Mouse (Mus musculus) adrenal gland, adult 8-10 months (tissue): Measurements from ENCODE around the gene Lbp. TPM values are rescaled to one million over a fixed set of nuclear protein-coding genes. Genes with fewer than 3 reads are reported as not detected.
A peak's percentile ranks its signal among the peaks of the same experiment; 100 is the strongest.

ENCODE experiments used
- DNase-seq: peaks from one replicate; pipeline ENCODE4 v3.0.0; 2022
- total RNA-seq, 4 experiments: library from RNA; stranded (reverse); gene quantifications; 2 replicates each; pipeline ENCODE4 v1.2.4; 2022

Gene Lbp
- total RNA-seq: 10 to 100 TPM; 17.7 to 53.5 (median 24.9) TPM

DNA sequence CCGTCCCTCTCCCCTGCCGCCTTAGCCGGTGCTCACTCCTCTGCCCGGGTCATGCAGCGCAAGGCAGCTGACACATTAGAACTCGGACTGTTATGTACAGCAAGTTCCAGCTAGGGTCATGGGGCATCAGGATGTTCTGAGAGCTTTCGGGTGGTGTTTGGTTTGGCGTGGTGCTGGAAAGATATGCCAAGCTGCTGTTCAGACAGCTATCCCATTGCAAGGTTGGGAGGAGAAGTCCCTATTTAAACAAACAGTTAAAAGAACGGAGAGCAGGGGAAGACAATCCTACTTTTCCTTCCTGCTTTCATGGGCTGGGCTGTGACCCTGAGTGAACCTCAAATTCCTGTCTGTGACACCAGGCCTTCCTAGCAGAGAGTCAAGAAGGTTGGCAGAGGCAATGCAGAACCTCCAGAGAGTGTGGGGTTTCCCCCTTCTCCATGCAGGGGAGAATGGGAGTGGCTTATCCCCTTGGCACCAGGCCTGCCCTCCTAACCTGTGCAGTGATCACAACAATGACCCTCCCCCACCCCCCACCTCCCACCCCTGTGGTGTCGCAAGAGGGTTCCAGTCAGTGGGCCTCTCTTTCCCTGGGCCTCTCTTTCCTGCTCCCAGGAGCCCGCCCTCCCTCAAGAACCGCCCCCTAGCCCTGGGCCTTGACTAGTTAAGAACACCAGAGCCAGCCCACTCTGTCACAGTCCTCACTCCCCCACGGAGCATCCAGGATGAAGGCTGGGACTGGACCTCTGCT lies at the start of gene Lbp:
Gene Lbp (plus strand): TSS at position 546 of the 748 bp plus-strand sequence.
- peak; percentile 40 for DNase-seq

DNA sequence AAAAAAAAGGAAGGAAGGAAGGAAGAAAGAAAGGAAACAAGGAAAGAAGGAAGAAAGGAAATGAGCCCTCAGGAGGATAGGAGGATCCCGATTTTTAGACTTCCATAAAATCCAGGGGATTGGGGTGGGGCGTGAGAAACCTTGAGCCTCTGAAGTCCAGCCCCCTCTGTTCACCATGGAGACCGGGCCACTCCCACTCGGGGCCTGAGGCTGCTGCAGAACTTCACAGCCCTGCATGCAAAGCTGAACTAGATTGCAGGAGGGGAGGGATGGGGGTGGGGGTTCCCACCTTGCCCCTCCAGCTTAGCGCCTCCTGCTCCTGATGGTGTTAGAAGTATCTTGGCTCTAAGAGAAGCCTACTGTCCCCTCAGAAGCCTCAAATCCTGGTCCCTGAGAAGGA lies 49.4 kb upstream of the Lbp start:
- DNase-seq: no peak

DNA sequence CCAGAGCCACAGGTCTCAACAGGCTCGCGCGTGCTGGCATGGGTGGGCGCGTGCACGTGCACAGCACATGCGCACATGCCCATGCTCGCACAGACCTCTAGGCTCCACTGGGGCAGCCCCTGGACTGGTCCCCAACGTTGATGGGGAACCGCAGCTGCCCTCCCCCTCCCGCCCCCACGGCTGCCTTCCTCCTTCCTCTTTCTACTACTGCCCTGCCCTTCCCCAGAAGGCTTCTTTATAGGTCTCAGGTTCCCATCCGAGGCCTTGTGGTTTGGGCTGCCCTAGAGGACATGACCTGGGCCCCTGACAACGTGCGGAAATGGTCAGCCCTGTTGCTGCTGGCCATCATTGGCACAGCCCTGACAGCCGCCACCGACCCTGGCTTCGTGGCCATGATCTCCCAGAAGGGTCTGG lies 48.3 kb upstream of the Lbp start, which contains the start of gene Bpi:
Gene Bpi (plus strand): TSS at position 90 of the 414 bp plus-strand sequence.
- DNase-seq: no peak

DNA sequence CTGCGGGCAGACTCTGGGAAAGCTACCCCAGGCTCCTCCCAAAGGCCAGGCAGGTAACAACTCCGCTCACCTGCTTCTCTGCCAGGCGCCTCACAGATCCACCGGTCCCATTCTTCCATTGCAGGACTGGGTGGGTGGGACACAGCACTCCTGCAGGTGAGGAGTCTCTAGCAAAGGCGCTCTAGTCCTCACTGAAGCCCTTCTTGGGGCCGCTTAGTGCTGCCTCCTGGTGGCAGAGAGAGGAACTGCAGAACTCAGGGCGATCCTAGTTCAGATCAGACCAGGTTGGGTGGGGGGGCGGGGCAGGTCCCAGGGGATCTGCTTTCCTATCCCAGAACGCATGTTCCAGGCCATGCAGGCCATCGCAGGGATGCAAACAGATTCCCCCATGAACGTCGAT lies 47.5 kb upstream of the Lbp start:
- peak; percentile 17 for DNase-seq

DNA sequence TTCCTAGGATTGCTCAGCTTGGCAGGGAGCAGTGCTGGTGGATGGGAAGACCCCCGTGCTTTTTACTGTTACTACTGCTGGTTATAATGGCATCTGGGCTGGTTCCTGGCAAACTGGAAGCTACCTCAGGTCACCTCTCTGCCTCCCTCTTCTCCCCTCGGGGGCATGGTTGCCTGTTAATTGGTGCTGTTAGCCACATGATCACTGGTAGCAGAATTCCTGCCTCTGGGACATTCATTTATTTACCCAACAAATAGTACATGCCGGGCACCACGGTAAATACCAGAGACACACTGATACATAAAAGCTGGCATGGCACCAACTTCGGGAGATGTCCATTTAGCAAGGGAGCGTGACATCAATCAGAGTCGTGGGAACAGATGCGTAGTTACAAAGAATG lies 46.8 kb upstream of the Lbp start:
- no peak for DNase-seq

DNA sequence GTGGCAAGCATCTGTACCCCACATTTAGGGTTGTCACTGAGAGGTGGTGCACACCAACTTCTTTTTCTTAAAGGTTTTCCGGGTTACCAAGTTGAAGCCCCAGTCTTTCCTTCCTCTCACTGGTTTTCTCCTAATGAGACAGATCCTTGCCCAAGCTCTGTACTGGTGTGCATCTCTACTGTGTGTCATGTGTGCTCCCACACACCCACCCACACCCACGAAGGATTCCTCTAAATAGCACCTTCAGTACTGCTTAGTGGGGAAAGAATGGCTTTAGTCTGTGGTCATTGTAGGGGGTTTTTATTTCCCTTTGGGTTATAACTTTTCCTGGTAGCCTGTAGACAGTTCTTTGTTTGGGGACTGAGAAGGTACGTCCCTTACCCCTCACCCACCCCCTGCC lies 41.4 kb upstream of the Lbp start:
- DNase-seq: no peak

DNA sequence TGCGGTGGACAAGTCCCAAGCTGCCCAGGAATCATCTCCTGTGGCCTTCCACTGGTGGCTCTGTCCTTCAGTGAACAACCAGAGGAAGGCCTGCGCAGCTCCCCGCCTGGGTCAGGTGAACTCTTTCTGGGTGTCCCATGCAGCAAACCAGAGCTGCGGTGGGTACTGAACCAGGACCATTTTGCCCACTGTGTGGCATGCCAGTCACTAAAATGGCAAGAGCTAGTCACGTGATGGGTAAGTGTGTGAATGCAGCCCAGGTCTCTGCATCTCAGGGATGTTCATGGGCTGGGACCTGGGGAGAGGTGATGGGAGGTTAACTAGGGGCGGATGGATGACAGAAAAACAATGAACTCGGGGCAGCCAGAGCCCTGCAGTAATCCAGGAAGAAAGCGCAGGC lies 36.3 kb upstream of the Lbp start:
- no peak for DNase-seq

DNA sequence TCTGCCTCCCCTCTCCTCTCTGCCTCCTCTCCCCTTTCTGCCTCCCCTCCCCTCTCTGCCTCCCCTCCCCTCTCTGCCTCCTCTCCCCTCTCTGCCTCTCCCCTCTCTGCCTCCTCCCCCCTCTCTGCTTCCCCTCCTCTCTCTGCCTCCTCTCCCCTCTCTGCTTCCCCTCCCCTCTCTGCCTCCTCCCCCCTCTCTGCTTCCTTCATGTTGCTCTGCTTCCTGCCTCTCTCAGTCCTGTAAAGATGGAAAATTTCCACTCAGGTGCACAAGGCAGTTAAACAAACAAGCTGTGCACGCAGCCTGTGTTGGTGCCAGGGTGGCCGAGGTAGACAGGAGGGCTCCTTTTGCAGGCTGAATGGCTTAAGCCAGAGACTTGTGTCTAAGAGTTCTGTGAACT lies 32.6 kb upstream of the Lbp start:
- no peak for DNase-seq

DNA sequence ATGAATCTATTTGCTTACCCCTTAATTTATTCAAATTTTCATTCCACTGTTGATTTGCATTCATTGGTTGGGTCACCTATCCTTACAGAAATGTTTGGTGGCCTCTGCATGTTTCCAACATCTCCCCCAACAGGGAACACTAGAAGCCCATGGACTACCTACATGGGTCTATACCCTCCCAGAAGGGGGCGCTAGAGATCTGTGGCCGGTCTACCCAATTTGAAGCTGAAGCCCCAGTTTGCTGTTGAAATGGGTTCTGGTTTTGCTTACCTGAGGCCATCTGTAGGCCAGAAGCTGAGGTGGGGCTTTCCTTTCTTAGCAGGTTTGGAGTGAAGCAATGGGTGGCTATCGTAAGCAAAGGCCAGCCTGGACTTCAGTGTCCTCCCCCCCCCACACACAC lies 30.9 kb upstream of the Lbp start:
- no peak for DNase-seq

DNA sequence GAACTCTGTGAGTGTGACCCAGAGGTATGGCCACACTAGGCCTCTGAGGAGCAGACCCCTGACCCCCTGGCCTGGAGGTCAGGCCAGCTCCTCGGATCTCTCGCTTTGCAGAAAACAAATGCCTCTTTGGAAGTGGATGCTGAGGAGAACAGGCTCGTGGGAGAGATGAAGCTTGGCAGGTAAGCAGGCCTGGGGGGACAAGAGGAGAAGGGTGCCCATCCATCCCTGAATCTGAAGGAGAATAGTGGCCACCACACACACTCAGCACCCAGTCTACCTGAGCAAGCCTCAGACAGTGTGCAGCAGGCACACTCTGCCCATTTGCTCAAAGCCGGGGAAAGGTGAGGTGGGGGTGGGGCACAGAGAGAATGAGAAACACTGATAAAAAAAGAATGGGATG lies 30.5 kb upstream of the Lbp start:
- DNase-seq: no peak

DNA sequence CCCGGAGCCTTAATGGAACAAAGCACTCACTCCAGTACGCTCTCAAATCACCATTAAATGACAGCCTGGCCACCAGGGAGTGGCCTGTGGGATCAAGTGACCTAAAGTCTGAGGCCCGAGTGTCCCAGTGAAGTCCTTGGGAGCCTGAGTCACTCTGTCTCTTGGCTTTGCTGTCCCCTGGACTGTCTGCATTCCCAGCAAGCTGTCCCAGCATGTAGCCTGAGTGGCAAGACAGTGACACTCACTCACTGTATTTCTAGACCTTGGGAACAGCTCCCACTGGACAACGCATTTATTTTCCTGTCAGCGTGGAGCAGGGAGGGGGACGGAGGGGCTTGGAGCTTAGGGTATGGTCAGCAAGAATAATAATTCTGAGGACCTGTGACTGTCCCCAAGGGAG lies 29.8 kb upstream of the Lbp start:
- peak; percentile 75 for DNase-seq

DNA sequence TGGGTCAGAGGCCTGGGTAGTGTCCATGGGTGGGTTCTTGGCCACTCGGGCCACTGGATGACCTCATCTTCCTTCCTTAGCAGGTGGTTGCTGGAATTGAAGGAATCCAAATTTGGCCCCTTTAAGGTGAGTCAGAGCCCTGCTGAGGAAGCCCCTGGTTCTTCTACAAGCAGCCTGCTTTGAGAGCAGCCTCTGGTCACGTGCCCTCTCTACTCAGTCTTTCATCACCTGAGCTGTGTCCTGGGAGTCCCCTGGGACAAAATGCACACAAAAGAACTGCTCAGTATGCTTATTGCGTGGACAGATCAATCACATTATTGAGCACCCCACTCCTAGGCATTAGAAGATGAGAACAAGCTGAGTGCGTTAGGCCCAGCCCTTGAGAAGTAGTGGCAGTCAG lies 29.4 kb upstream of the Lbp start:
- no peak for DNase-seq

DNA sequence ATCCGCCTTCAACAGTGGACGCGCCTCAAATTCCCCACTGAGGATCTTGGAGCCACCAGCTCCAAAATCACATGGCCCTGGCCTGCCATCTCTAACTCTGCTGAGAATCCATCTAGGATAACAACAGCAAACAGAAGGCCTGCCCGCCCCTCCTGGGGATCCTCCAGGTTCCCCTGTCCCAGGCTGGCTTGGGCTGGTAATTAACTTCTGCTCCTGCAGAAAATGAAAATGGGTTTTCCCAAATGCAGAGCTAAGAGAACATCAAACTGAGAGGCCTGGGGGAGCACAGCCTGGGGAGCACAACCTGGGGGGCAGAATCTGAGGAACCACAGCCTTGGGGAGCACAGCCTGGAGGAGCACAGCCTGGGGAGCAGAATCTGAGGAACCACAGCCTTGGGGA lies 26.6 kb upstream of the Lbp start:
- no peak for DNase-seq

DNA sequence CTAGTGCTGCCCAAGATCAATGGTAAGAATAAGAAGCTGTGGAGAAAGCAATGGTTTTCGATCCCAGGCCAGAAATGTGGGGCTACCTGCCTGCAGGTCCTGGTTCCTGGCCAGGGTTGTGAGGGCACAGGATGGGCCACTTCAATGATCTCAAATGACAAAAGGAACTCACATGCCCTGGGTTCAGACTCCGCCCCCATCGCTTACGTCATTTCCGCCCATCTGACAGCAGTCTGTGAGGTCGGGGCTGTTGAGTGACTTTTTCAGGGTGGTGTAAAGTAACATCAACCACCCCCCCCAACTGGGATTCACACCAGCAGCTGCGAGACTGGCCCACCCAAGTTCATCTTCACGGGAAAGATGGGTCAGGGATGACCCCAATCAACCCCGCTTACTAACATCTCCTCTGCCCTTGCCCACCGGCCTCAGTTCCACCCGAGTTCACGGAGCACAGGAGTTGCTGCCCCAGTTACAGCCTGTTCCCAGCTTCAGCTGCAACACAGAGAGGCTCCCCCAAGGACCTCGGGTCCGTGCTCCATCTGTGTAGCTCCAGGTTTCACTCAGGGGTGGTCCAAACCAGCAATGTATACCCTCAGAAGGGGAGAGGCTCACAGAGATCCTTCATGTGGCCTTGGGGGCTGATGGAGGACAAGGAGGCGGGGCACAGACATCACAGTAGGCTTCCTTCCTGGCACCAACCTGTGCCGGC lies 24.6 kb upstream of the Lbp start:
- DNase-seq: no peak

DNA sequence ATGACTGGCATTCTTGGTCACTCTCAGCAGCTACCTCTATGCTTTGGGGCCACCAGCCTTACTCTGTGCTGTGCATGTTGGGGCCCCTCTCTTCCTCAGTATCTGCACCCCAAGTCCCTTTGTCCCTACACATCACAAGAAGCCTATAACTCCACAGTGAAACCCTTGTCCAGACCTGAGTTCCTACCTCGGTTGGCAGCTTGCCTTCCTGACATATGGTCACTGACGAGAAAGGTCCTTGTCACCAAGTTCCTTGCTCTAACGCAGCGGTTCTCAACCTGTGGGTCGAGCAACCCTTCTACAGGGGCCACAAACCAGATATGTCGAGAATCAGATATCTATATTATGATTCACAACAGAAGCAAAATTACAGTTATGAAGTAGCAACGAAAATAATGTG lies 23.2 kb upstream of the Lbp start:
- DNase-seq: no peak

DNA sequence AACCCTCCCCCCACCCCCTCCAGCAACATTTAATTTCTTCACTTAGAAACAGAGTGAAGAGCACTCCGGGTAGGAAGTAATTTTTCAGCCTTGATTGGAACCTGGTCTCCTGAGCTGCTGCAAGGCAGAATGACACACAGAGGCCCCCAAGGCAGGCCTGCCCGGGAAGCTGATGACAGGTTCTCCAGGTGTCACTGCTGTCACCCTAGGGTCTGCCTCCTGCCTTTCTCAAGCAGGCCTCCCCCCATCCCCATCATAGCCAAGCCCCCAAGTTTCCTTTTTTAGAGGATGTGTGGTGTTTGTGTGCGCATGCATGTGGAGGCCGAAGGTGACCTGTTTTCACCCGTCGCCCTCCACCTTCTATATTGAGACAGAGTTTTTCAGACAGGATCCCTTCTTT lies 22.5 kb upstream of the Lbp start:
- no peak for DNase-seq

DNA sequence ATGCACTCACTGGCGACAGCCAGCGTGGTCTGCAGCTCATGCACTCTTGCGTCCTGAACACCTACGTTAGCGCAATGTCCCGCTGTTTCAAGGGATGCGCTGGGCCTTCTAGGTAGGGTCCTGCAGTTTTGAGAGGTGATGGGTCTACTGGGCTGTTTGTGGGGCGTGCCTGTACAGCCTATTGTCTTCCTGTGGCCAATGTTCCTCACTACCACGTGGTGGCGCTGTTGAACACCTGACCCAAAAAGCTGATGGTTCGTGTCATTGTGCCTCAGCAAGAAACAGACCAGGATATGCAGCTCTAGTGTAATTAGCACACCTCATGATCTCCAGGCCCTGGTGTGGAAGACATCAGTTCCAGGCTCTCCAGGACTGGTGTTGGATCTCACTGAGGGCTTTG lies 21.7 kb upstream of the Lbp start:
- peak; percentile 28 for DNase-seq

DNA sequence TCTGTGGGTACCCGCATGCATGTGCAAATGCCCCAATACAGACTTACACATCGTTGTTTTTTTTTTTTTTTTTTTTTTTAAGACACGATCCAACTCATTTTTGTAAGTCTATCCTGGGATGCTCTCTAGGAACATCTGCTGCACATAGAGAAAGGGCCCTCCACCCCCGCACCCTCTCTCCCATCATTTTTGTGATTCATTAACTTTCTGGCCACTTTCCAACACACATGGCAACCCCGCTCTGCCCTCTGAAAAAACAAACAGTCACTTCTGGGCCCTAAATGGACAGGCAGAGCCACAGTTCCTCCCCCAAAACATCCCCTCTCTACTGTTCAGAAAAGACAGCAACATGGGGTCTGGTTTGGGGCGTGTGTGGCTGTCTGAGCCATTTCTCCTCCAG lies 20.6 kb upstream of the Lbp start:
- no peak for DNase-seq

DNA sequence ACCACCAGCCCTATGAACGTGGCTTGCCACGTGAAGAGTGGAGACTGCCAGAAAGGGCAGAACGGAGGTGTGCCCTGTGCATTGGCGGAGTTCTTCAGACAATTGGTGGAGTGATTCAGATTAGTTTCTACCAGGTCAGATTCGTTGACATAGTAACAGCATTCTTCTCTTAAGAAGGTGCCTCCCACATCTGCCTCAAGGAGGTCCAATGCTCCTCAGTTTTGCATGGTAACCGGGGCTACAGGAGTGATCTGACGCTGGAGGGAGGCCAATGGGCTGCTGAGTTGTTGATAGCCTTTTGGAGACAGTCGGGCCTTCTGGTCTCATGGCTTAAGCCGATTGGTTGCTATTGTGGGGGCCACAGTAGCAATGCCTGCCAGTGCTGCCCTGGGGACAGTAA lies 10.6 kb upstream of the Lbp start:
- no peak for DNase-seq

DNA sequence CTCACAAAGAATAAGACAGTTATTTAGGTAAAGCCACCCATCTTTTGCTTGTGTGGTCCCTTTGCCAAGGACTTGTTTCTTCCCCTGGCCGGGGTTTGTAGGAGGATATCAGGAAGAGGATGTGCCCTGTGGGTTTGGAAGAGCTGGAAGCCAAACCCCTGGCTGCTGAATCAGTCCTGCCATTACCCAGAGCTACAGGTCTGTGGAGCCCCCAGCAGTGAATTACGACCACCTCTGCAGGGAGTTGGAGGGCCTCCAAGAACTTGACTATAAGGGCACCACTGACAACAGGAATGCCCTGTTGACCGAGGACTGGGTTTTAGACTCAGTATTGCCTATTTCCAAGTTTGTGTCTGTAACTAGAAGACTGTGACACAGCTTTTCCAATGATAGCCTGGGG lies 7.1 kb upstream of the Lbp start:
- DNase-seq: no peak

DNA sequence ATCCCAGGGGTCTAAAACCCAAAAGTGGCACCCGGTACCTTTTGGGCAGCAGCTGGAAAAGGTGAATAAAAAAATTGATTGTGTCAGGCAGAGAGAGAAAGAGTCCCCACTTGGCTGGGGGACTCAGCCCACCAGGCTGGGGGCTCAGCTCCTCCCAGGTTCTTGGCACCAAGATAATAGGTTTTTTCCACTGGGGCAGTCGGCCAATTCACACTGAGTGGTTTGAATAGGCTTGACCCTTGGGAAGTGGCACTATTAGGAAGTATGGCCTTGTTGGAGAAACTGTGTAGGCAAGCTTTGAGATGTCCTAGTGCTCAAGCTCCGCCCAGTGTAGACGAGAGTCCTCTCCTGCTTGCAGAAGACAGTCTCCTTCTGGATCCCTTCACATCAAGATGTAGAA lies 6.6 kb upstream of the Lbp start:
- DNase-seq: no peak

DNA sequence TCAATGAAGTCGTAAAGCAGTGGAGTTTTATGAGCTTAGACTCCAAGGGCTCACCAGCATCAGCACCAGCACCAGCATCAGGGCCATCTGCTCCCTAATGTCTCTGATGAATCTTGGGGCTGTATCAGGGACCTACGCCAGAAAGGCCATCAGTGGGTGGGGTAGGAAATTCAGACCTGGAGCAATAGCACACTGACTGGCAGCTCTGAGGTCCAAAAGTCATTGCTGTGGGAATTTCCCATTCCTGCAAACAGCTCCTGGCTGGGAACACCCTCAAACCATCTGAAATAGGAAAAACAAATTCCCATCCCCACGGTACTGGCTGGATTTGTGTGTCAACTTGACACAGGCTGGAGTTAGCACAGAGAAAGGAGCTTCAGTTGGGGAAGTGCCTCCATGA lies 3.5 kb upstream of the Lbp start:
- DNase-seq: no peak

DNA sequence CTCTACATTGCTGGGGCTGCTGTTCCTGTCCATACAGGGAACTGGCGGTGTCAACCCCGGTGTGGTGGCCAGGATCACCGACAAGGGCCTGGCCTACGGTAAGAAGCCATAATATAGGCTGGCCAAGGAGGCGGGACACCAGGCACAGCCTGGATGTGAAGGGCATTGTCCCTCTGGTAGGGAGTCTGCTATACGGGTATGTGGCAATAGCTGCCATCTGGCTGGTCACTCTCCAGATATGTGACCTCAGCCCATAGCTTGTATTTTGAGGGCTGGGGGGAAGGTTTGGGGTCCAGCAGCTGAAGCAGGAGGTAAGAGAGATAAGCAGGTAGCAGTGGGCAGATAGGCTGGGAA lies 380 bp downstream of the Lbp start:
- no peak for DNase-seq

DNA sequence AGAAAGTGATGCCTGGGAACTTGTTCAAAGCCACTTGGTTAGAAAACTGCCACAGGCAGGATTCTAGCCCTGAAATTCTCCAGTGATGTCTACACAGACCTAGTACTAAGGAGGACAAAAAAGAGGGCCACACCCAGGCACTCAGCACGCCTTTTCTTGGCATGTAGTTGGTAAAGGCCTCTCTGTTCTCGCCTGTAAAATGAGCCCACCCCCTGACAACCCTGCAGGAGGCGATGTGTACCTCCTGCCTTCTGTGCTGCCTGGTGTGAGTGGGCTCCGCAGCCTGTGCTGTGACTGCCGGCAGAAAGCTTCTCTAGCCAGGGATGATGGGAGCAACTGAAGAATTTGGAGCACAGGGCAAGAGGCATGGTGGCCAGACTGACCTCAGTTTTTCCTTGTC lies 2.0 kb downstream of the Lbp start:
- DNase-seq: no peak

DNA sequence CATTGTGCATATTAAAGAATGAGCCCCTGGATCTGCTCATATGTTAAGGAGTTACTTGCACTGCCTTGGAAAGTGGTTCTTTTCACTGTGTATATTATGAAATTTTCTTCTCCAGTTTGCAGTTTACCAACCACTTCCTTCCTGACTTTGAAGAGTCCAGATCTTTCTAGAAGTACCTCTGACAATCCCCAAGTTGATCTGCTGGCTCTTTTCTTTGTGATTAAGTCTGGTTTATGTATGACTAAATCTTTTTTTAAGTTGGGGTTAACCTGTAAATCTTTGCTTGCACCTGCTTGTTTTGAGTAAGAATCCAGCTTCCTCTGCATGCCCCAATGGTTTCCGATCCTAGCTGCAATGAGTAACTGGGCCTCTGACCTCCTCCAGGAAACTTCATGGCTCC lies 6.8 kb downstream of the Lbp start:
- no peak for DNase-seq
